Mouse (Mus musculus): ENCODE data around the gene AC141477.1. TPM values are rescaled to one million over a fixed set of nuclear protein-coding genes. Genes with fewer than 3 reads are reported as not detected.

AC141477.1 gene
- polyA plus RNA-seq, 1 experiment from 2014 or later, result not detected

- 94% methylated on average over 9 of the region's 9 CpGs for WGBS
- Histone ChIP-seq H3K4me1 (replicated peaks) (no peaks in the 10 kb centered on the region), H3K9me3 (no peaks in the 10 kb centered on the region), H3K4me3 (replicated peaks) (no peak overlapping the region), H3K36me3 (peaks cover 56% of the 10 kb centered on the region), H3K9ac (replicated peaks) (no peak overlapping the region), H3K27me3 (no peaks in the 10 kb centered on the region), H3K4me2 (replicated peaks) (no peak overlapping the region), H3K27ac (no peak overlapping the region)
- no peak for ATAC-seq
These were observed 49.1 kb downstream of the AC141477.1 start for GRCm38 (mm10) chr10:76391166-76391565.

Other genes with a start within 250 kb of the AC141477.1 start
- 270 and 275 TPM in 2 replicates for gene Prmt2, start 202.6 kb downstream of the AC141477.1 start, polyA plus RNA-seq (2015; fragmentation: Nextera tagmentation; extraction: Ambion mirVana)
- gene S100b, start 186.6 kb downstream of the AC141477.1 start, polyA plus RNA-seq (2015; fragmentation: Nextera tagmentation; extraction: Ambion mirVana), result 0.18 and 0.31 TPM in 2 replicates
- 14.4 and 14.6 TPM in 2 replicates for gene Dip2a, start 95.2 kb downstream of the AC141477.1 start, polyA plus RNA-seq (2015; fragmentation: Nextera tagmentation; extraction: Ambion mirVana)
- 9.7 and 11.4 TPM in 2 replicates for gene Pcnt, start 2.3 kb upstream of the AC141477.1 start, polyA plus RNA-seq (2015; fragmentation: Nextera tagmentation; extraction: Ambion mirVana)
- gene 2610028H24Rik, start 8.6 kb upstream of the AC141477.1 start, polyA plus RNA-seq (2015; fragmentation: Nextera tagmentation; extraction: Ambion mirVana), result not detected in 2 replicates
- gene Mcm3ap, start 28.5 kb upstream of the AC141477.1 start, polyA plus RNA-seq (2015; fragmentation: Nextera tagmentation; extraction: Ambion mirVana), result 75.1 and 75.6 TPM in 2 replicates
- gene Ybey, start 28.7 kb upstream of the AC141477.1 start, polyA plus RNA-seq (2015; fragmentation: Nextera tagmentation; extraction: Ambion mirVana), result 7.8 and 8.1 TPM in 2 replicates
- 45.2 and 45.5 TPM in 2 replicates for gene Lss, start 91.1 kb upstream of the AC141477.1 start, polyA plus RNA-seq (2015; fragmentation: Nextera tagmentation; extraction: Ambion mirVana)
- not detected in 2 replicates for gene Spatc1l, start 121.8 kb upstream of the AC141477.1 start, polyA plus RNA-seq (2015; fragmentation: Nextera tagmentation; extraction: Ambion mirVana)
- gene Ftcd, start 135.2 kb upstream of the AC141477.1 start, polyA plus RNA-seq (2015; fragmentation: Nextera tagmentation; extraction: Ambion mirVana), result 0.15 TPM in 1 of 2 replicates, not detected in the other
- gene Col6a2, start 183.2 kb upstream of the AC141477.1 start, polyA plus RNA-seq (2015; fragmentation: Nextera tagmentation; extraction: Ambion mirVana), result 9.5 and 12.5 TPM in 2 replicates